Mouse (Mus musculus) adipocyte (in vitro differentiated cells): ENCODE data around the gene Tent5c.

Experiments
- DNase-seq: peaks from one replicate; pipeline ENCODE4 v3.0.0-alpha.2; 2016; ENCODE audit warnings: low spot score

Gene Tent5c

DNA sequence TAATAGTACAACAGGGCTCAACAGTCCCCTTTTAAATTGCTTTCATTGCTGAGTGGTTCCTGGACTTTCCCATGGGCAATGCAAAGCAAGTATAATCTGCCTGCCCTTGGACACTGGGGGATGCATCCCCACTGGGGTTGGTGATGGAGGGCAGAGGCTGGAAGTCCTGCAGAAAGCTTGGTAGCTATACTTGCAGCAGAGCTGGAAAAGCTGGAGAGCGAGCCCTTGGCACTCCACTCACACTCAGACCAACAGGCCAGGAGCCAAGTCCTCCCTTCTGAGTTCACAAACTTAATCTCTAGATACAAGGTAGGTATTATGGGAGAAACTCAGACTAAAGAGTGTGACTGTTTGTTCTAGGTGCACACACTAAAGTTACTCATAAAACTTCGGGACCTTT, 2.1 kb downstream of the Tent5c start:
- no peak for DNase-seq

DNA sequence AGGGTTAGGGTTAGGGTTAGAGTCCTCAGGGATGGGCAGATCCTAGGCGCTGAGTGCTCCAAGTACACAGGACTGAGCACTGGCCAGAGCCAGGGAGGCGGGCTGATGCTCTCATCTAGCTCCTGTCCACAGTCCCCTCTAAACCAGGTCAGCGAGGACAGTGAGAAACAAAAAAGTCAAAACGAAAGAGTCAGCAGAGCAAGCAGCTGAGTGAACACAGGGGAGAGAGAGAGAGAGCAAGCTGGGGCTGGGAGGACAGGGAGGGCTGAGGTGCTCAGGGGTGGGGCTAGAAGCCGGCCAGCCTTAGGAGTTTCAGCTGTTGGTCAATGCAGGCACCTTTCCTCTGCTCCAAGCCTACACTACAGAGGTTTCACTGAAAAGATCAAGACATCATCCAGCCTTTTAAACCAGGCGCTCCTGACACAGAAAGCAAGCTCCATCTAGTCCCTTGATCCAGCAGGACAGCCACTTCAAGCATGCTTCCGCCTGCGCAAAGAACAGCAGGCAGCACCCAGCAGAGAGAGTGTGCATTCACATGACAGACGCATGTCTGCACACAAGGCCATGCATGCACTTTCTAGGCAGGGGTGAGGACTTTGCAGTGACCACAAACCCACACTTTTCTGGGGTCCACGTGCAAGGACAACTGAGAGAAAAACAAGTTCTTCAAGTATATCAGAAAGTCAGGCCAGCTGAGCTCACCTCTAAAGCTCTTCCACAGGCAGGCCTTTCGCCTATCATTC, 3.6 kb downstream of the Tent5c start:
- no peak for DNase-seq

DNA sequence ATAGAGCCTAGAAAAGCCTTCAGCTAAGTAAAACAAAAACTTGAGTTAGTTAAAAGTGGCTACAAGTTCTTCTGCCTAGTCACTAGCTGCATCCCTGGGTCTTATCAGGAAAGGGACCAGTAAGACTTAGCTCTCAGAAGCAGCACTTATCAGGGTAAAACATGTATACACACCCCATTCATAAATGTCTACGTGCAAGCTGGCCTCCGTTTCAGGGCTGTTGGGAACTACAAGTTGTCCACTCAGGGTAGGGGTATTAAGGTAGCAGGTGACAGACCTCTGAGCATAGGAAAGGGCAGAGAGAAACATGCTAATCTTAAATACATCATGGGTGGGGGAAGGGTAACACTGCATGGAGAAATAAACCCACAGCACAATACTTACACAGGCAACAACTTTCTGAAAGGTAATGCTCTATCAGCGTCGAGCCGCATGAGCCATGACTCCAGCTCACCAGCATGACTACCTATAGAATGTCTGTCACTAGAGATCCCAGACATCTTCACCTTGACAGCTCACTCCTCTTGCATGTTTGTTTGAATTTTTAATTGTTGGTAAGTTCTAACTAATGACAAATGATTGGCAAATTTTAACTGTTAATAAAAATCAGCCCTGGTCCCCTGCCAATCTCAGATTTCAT, 6.0 kb downstream of the Tent5c start:
- no peak for DNase-seq

DNA sequence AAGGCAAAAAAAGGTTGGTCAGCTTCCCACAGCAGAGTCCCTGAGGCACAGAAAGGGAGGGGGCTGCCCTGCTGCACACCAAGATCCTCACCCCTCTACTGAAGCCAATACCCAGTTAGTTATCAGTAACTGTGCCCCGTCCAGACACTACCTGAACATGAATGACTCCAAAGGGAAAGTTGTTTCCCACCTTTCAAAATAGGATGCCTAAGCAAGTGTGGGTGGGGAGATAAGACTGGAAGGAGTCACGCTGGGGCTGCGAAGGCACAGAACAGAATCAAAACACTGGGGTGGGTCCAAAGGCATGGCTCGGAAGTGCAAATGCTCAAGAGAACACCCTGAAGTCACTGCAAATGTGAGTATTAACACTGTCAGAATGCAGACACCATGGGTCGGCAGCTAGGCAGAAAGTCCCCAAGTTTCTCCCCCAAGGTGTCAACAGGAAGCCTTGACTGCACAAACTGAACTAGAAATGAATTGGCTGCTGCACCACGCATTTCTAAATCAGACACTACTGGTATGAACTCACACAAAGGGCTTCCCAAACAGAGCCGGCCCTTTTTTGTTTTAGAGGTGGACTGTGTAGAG, 6.7 kb downstream of the Tent5c start:
- no peak for DNase-seq

DNA sequence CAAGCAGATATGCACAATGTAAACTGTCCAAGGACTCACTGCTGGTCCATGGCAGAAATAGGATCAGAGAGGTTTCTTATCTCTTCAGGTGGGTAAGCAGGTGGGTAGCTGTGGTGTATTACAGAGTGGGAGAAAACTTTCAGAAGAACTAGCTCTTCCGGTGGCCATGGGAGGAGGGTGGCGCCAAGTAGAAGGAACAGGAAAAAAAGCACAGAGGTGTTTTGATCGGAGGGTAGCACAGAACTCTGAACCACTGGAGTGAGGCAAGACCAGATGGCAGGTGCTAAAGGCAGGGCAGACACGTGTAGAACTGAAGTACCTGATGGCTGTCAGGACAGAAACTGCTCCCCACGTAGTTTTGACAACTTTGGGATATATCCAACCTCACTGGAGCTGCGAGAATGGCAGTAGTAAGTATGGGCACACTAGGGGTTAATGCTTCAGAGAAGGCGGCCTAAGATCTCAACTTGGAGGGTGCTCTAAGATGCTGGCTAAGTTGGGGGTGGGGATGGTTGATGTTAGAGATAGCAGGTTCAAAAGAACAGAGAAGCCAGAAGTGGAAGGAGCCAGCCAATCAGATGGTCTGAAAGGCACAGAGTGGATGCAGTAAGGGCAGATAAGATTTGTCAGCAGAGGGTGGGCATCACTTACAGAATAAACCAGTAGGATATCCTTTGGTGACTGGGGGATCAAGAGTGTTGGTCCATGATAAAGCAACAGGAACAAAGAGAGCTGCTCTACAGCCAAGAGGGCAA, 8.7 kb downstream of the Tent5c start:
- DNase-seq = no peak

DNA sequence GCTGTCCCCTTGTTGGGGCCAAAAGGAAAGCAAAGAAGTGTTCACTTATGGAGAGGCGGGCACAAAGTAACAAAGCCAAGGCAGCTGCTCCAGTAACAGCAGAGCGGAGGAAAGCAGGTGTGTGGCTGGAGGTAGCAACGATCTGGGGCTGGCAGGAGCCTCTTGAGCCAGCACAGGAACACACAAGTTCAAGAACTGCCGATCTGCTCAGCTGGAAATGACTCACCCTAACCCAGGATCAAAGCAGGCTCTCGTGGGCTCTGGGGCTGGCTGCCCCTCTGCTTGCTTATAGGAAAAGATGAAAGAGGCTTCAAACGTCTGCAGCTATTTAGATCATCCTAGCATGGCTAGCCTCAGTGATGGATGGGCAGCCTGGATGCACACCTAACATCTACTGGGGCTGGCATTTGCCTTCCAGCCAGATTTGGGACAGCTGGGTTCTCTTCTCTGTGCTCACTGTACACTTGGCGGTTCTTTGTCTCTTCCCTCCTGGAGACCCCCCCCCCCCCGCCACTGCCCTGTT, 14.1 kb downstream of the Tent5c start:
- DNase-seq = no peak

DNA sequence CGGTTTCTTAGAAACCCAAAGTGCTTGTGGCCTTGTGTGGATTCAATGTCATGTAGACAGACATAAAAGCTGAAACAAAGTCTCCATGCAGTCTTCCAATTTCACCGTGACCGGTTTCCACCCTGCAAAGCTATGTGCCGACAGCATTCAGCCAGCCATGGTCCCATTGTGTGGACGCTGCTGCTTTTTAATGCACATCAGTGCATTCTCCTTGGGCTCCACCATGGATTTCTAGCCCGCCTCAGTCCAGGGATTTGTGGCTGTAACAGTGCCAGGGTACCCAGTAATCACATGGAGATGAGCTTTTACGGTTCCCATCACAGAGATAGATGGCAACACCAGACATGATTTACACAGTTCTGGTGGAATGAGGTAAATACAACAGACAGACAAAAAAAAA, 14.6 kb downstream of the Tent5c start:
- no peak for DNase-seq

DNA sequence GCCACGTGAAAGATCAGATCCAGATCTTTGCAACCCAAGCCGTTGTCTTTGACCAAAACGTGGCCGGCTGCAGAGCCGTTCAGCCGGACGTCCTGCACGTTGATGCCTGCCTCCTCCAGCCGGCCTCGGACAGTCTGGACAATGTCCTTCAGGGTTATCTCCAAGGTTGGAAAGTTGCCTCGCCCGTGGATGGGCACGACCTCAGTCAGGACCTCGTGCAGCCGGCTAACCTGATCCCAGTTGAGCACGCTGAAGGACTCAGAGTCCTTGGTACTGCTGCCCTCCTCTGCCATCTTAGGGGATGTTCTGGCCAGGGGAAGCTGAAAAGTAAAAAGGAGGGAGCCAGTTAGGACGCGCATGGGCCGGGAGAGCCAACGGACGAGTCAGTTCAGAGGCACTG, 16.0 kb downstream of the Tent5c start:
- DNase-seq = no peak

DNA sequence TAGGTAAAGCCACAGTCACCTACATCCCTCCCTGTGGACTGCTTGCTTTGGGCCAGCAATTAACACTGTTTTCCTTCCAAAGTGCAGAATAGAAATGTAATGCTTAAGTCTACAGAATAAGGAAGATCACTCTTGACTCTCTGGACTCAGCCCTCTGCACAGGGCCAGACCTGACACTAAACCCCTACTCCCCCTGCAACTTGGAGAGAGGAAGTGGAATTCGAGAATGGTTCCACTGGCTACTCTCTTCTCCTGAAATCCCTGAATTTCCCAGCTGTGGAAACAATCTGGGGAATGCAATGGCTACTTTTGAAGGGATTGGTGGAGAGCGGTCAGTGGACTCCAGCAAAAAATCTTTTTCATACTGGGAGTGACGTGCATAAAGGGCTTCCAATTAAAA, 18.2 kb downstream of the Tent5c start:
- no peak for DNase-seq

DNA sequence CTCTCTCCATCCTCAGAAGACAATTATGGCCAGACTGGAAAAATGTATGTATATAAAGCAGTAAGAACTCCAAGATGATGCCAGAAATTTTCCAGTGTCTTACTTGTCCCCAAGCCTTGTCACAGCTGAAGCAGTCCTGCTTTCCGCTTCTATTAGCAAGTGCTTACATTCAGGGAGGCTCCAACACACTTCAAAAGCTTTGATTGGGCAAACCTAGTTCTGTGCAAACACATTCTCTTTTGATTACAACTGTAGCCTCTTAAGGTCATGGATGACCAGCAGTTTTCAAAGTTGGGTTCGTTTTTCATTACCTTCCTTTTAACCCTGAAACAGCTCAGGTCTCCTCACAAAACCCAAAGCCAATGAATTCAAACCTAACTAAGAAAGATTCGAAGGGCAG, 19.0 kb downstream of the Tent5c start:
- no peak for DNase-seq

DNA sequence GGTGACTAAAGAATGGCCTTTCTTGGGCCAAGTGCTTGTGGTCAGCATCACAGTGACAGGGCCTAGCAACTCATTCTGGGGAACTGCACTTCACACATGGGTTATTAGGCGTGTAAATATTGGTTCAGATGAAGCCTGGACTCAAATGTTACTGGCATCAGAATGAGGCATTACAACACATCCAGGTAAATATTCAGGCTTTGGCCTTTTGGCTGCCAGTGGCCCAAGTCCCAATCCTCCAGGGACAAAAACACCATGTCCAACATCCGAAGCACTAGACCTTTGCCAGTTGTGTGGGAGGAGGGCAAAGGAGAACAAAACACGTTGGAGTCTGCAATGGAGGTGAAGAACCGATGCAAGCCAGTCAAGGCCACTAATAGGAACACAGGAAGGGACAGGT, 22.6 kb downstream of the Tent5c start:
- DNase-seq = no peak

DNA sequence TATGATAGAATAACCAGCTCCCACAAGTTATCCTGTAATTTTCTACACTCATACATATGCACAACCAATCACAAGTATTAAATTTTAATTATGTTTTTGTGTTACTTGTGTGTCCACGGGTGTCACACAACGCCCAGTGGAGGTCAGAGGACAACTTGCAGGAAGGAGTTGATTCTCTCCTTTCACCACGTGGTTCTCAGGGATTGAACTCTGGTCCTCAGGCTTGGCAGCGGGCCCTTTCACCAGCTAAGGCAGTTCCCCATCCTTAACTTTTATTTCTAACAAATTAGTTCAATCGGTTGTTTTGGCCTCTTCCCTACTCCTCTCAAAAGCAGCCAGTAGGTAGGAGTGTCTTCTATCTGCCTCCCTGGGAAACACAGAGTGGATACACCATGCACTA, 24.5 kb downstream of the Tent5c start:
- DNase-seq = no peak

DNA sequence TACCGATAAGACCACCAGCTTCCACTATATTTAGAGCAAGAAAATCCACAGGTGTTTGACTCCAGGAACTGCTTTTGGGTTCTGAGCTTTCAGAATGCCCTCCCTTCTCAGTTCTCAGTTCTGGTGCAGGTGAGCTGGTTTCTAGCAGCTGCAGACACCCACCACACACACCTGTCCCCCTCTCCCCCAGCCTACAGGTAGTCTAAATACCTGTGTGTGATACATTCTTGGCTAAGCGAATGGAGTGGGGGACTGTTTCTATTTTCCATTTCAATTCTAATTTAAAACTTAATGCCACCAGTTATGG, 25.2 kb downstream of the Tent5c start:
- no peak for DNase-seq

DNA sequence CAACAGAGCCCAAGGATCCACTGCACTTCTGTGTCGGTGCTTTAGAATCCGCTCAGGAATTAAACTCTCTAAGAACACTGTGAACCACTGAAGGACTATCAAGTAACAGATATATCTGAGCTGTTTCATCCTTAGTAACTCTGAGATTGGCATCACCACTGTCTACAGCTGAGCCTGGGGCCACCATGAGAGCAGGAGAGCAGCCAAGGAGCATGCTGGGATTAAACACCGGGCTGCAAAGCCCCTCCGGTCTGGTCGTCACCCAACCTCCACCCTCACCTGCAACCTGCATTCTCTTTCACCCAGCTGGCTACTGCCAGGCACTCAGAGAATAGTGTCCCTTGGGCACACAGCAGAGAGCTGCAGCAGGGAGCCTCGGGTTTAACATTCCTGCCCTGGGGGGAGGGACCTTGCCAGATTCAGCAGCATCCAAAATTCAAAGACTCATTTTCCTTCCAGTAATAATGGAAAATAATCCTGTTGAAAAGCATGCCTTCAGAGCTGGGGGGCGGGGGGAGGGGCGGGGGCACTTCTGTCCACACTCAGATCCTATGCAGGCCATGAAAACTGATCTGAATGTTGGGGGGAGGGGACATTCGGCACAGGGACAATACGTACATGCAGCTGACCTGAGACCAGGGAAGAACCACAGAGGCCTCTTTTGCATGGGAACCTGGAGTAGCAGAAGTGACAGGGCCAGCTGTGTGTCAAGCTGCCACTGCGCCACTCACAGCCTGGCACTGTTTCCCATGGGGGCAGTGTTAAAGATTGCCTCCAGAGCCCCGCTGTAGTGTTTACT, 25.8 kb downstream of the Tent5c start:
- no peak for DNase-seq

DNA sequence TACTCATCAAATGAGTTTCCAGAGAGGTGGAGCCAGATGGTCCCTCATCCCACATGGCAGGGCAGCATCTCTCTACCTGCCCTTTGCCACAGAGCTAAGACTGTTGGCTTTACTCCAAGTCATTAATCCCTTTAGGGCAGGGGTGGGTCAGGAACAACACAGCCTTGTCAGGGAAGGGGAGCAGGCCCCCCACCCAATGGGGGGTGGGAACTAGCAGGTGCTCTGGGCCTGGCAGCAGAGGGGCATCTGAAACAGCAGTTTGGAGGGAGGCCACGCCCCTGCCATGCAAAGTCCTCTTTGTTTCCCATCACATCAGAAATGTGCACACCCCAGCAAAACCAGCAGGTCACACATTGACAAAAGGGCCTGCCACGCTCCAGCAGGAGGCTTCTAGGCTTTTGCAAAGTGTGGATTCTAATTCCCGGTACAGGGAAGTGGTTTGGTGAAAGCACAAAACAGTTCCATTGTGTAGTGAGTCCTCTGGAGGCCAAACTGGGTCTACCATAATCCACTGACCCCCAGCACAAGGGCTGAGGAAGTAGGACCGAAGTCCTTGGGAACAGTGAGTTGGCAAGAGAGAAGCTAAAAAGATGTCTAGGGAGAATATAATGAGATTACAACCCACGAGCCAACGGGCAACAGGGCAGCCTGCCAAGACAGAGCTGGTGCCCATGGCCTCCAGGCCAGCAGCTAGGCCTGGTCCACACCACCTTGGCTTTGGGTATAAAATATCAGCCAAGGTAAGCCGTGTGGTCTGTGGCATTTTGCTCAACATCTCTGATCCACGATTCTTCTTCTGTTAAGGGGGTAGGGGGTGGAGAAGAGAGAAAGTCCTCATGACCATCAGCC, 26.7 kb downstream of the Tent5c start:
- no peak for DNase-seq

DNA sequence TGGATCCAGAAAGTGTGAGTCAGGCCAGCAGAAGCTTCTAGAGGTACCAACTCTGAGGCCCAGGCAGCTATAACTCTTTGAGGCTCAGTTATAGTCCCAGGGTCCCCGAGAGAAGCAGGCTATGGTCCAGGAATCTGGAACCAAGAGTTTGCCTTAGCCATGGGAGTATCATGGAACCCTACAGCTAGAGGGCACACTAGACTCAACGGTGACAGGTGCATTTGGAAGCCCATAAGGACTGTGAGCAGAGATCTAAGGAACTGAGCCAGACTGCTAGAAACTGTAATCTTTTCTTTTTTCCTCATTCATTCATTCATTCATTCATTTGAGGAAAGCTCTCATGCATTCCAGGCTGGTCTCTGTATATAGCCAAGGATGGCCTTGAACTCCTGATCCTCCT, 28.6 kb downstream of the Tent5c start:
- no peak for DNase-seq

DNA sequence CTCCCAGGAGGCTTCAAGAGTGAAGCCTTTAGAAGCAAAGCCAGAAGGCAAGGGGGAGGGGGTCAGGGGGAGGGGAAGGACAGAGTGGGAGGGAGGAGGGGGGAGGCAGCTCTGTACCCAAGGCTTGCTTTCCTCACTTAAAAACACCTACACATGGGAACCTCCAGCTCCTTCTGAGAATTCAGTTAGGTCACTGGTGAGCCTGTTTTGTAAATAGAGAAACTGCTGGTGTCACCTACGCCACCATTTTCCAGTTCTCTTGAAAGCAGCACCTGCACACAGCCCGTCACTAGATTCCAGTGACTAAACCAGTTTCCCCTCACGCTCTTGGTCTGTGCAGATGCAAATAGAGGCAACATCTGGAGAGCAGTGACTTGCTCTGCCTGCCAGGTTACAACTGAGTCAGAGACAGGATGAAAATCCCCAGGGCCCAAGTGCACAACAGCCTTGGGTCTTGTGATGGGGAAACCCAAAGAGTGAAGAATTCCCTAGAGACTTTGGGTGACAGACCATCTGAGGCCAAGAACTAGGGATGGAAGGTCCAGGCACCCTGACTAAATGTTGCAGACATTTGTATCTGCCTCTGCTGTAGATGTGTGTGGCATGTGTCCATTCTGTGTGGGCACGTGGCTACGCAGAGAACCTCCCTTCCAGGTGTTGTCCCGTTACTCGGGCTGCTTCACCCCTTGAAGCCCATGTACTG, 45.2 kb downstream of the Tent5c start:
- no peak for DNase-seq

DNA sequence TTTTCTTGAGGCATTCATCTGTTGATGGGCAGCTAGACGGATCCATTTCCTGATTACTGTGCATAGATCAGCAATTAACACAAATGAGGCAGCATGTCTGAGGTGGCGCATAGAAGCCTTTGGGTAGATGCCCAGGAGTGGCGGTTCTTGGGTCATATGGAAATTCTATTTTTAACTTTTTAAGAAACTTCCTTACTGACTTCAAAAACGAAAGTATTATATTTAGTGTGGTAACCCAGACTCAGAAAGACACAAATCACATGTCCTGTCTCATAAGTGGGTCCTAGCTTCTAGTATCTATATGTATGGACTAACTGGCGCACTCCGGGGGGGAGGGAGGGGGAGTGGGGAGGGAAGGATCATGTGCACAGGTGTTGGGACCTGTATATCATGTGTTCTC, 46.6 kb downstream of the Tent5c start:
- no peak for DNase-seq

DNA sequence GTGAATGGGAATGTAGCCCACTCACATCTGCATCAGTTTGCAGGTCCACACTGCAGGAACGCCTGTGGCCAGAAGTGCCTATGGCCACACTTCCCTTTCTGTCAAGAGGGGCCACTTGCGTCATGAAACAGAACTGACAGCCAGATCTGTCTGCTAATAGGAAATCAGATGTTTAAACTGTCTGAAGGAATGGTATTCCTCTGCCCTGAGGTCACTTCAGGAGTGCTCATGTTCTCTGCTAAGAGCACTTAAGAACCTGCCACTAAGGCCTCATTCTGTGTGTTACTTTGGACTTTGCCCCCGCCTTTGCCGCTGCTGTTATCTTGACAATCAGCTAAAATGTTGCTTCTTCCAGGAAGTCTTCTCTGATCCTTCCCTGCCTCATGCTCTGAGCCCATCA, 48.4 kb downstream of the Tent5c start:
- no peak for DNase-seq

DNA sequence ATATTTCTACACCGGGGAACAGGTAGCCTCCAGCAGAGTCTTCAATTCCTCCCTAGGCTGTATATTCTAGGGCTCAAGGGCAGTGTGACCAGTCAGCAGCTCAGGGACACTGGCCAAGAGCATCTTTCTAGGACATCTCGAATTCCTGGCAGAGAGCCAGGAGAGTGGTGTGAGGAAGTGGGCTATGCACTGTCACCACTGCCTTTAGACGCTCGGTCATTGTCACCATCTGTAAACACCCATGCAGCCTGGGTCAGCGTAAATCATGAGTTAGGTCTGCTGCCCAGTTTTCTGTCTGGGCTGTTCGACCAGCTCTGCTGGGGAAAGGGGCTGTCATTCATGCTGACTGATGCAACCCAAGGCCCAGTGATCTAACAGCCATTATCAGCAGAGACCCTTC, 49.1 kb downstream of the Tent5c start:
- no peak for DNase-seq

DNA sequence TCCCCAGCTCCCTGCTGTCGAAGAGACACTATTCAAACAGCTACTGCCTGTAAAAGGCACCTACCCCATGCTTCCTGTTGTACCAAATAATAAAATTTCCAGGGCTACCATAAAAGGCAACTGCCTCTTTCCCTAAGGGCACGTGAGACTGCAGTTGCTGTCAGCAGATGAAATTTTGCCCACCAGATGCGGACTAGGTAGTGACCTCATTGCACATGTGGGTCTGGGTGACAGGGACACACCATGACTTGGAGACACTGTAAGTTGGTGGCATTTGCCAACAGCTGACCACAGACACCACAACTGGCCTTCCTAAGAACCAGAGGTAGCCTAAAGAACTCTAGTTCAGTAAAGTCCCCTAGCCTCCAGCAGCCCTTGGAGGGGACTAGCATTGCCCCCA, 50.0 kb downstream of the Tent5c start:
- DNase-seq = no peak
